25 mouse cellular contexts compared by ENCODE assay signal in genomic region chr12:86149087-86149486, GRCm38 (mm10).
"Had no signal": no experiment of that assay in that cellular context is flagged by ENCODE, and none has a peak within 500 bp of the region (broad histone marks: within the 10 kb centered on the region; RNA-seq: fewer than 3 reads in every experiment).

No protein-coding gene starts in this region.

- H3K27ac ChIP-seq: heart, embryonic 13.5 days; heart, embryonic 15.5 days; hindbrain, embryonic 10.5 days; hindbrain, embryonic 12.5 days; hindbrain, embryonic 14.5 days; intestine, embryonic 15.5 days; layer of hippocampus, adult 2 months; left cerebral cortex, adult 2 months; limb, embryonic 10.5 days; limb, embryonic 12.5 days; liver, embryonic 14.5 days had no signal

- H3K9me3 ChIP-seq: heart, embryonic 15.5 days; hindbrain, embryonic 10.5 days; hindbrain, embryonic 12.5 days; intestine, embryonic 15.5 days; limb, embryonic 10.5 days; limb, embryonic 12.5 days had no signal

- H3K4me2 ChIP-seq: heart, embryonic 11.5 days; heart, embryonic 13.5 days; heart, embryonic 15.5 days; hindbrain, embryonic 12.5 days; hindbrain, embryonic 14.5 days; intestine, embryonic 15.5 days; limb, embryonic 12.5 days; liver, embryonic 11.5 days had no signal

- H3K9ac ChIP-seq: heart, embryonic 13.5 days; heart, embryonic 15.5 days; hindbrain, embryonic 12.5 days; hindbrain, embryonic 14.5 days; intestine, embryonic 15.5 days; limb, embryonic 12.5 days; liver, embryonic 14.5 days had no signal

- H3K4me3 ChIP-seq: heart, embryonic 13.5 days; heart, embryonic 15.5 days; hindbrain, embryonic 10.5 days; hindbrain, embryonic 12.5 days; intestine, embryonic 15.5 days; layer of hippocampus, adult 2 months; left cerebral cortex, adult 2 months; limb, embryonic 10.5 days; limb, embryonic 12.5 days had no signal

- ATAC-seq: hindbrain, embryonic 16.5 days; inflammation-experienced regulatory T-cells, adult 6 months; intestine, embryonic 15.5 days had no signal

- H3K27me3 ChIP-seq: heart, embryonic 13.5 days; heart, embryonic 15.5 days; hindbrain, embryonic 12.5 days; intestine, embryonic 15.5 days; limb, embryonic 12.5 days had no signal

- DNase-seq: gastrocnemius, postnatal 14 days; gastrocnemius, postnatal 36 days; heart, adult 18-20 months; heart, postnatal 14 days; heart, postnatal 4 days; kidney, adult 18-20 months; kidney, adult 8-10 months; kidney, postnatal 10 days; kidney, postnatal 25 days; kidney, postnatal 4 days had no signal
